Mouse (Mus musculus): ENCODE results near the gene Olfr676.
"Not testable (repeated sequence)": the region's sequence is repeated elsewhere in the genome, so short reads cannot be mapped to it uniquely, and the experiment has no call there.

Olfr676 gene

DNA sequence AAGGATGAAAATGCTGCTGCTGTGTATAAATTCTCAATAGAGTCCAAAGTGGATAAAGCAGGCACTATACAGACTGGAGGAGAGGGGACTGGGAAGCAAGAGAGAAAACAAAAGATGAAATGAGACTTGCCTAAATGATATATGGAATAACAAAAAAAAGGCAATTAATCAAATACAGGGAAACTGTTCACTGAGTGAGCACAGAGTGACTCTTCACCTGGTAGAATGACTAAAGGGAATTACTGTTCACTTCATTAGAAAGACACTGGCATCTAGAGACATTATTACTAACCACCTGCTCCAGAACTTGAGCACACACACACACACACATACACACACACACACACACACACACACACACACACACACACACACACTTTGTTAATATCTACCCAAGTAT, at the start of gene Olfr676:
Olfr676 (plus strand) TSS at position 301 of the 400 bp plus-strand sequence.
- DNase-seq (ENCODE audit: low spot score), result no peak

DNA sequence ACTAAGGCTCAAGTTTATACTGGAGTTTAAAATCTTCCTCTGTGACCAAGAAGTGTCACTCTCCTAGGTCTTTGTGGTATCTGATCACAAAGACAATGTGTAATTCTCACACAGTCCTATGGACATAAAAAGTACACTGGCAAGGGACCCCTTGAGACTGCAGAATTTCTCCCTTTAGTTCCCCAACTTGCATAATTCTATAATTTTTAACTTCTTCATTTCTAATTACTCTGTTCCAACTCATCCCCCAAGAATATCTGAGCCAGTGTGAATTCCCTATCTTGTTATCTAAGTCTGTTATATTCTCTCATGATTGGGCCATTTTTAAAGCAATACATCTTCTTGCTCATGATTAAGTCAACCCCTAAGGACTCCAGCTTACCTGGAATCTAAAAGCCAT, 30.6 kb upstream of the Olfr676 start, which contains the start of gene Olfr672:
Olfr672 (minus strand) TSS at position 101 of the 400 bp plus-strand sequence.
- no peak for DNase-seq (ENCODE audit: low spot score)

DNA sequence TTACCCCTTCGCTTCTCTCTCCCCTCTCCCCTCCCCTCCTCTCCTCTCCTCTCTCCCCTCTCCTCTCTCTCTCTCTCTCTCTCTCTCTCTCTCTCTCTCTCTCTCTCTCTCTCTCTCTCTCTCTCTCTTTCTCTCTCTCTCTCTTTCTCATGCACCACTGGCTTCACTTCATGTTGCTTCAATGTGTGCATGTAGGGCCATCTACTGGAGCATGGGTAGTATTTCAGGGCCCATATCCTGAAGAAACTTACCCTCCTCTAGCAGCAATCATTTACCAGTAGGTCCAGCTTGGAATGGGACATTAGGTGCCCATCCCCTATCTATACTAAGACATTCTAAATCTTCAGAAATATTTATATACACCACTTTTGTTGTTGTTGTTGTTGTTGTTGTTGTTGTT, 10.0 kb upstream of the Olfr676 start:
- no peak for DNase-seq (ENCODE audit: low spot score)

DNA sequence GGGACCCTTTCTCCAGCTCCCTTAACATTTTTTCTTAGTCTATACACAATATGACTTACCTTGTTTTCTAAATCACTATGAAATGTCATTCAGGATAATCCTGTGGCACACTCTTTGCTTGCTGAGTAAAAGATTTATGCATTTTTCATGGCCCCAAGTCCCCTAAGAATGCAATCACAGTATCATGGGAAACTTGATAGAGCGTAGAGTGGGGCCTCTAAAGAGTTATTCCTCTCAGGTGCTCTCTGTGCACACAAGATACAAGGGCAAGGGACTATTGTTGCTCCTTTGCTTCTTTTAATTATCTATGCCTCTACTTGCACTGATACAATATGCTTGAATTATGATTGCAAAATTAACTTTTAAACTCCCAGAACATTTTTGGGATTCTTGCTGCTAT, 4.1 kb upstream of the Olfr676 start, which contains the start of gene Olfr675:
Olfr675 (minus strand) TSS at position 101 of the 400 bp plus-strand sequence.
- no peak for DNase-seq (ENCODE audit: low spot score)

DNA sequence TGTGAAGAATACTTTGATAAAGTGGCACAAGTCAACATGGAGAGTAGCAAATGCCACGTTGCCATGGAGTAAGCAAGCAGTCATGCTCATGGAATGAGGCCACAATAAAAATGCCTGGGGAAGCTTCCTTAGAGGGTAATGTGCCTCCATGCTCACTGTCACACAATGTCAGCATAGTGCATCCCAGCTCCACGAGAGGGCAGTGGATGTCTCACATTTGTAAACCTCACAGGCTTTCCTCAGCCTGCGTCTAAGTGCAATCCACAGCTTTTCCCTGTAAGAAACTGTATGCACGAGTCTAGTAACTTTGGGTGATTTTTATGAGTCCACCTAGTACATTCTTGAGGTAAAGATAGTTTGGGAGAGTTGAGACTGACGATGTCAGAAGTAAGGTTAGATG, 1.3 kb downstream of the Olfr676 start:
- not testable (repeated sequence) for DNase-seq (ENCODE audit: low spot score)

DNA sequence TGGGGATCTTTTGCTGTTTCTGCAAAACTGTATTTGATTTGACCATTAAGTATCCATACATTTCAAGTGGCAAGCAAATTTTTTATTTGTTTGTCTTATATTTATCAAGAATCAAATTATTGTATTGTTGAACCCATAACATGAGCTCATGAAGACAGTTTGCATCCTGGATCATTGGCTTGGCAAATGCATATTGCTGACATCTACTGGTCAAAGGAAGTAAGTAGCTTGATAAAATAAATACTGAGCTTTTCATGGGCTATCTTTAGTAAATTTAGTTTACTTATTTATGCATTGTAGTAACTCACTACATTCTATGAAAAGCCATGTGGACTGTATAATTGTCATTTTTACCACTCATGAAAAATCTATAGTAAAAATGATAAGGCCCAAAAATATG, 26.5 kb downstream of the Olfr676 start:
- DNase-seq (ENCODE audit: low spot score), result no peak

DNA sequence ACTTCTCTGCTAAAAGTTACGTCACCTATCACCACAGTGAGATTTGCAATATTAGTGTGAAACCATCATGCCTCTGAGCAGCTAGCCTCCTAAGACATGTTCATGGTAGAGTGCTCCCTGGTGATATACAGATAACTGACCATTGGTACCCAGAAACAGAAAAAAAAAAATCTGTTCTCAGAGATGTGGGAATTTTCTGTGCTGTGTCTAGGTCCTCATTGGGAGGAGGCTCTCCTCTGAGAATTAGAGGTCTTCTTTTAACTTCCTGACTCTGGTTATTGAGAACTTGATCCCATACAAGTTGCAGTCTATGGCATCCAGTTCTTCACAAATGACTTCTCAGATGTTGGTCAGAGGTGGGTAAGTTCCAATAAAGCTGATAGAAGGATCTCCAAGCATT, 31.7 kb downstream of the Olfr676 start, which contains the start of gene Olfr678:
Olfr678 (plus strand) TSS at position 301 of the 400 bp plus-strand sequence.
- no peak for DNase-seq (ENCODE audit: low spot score)

DNA sequence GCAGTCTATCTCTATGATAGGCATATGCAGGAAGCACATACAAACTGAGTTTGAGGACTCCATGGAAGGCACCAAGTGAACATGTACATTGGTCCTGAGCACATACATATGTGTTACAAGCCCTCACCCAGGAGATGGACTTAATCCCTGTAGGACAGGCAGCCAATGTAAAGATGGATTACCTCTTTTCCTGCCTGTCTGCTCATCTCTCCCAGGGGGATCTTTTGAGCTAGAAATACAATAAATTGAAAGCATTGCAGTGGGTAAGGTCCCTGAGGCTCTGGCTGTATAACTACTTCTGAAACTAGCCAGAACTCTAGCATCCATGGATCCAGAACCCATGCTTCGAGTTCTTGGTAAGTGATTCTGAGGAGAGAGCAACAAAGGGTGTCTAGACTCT, 48.4 kb downstream of the Olfr676 start, which contains the start of gene Olfr679:
Olfr679 (plus strand) TSS at position 301 of the 400 bp plus-strand sequence.
- no peak for DNase-seq (ENCODE audit: low spot score)
